Mouse (Mus musculus) stomach, postnatal 0 days (tissue): ENCODE results near the gene Ext2. TPM values are rescaled to one million over a fixed set of nuclear protein-coding genes. Genes with fewer than 3 reads are reported as not detected.
A peak's percentile ranks its signal among the peaks of the same experiment; 100 is the strongest.

Experiments used
- ATAC-seq: fragments of 200-750 bp; cut with Nextera tagmentation; 2 replicates; pipeline ENCODE4 v1.8.0; 2017; ENCODE audit not compliant: low FRiP score, low TSS enrichment
- DNase-seq: peaks from one replicate; pipeline ENCODE4 v3.0.0-alpha.2; 2016; ENCODE audit warnings: low spot score
- H3K27ac ChIP-seq: fragments of 300-500 bp; sonication (generic); replicated peaks from 2 replicates; pipeline ENCODE4 v1.5.1; 2014; ENCODE audit warnings: mild to moderate bottlenecking, control low read depth
- H3K27me3 ChIP-seq: fragments of 300-500 bp; sonication (generic); 2 replicates; pipeline ENCODE4 v1.6.1; 2014; ENCODE audit warnings: low read length; ENCODE audit not compliant: control insufficient read depth, insufficient read depth
- H3K36me3 ChIP-seq: fragments of 300-500 bp; sonication (generic); 2 replicates; pipeline ENCODE4 v1.6.1; 2014; ENCODE audit warnings: low read length, mixed read lengths; ENCODE audit not compliant: control insufficient read depth, insufficient read depth
- H3K4me1 ChIP-seq: fragments of 300-500 bp; sonication (generic); replicated peaks from 2 replicates; pipeline ENCODE4 v1.6.1; 2014; ENCODE audit warnings: antibody characterized with exemption; ENCODE audit not compliant: control insufficient read depth, insufficient read depth
- H3K4me2 ChIP-seq: fragments of 300-500 bp; sonication (generic); replicated peaks from 2 replicates; pipeline ENCODE4 v1.6.1; 2014; ENCODE audit warnings: low read depth, mild to moderate bottlenecking, control low read depth, moderate library complexity
- H3K4me3 ChIP-seq: fragments of 300-500 bp; sonication (generic); 2 replicates; pipeline ENCODE4 v1.5.1; 2014; ENCODE audit warnings: low read depth, low read length, control low read depth
- H3K9ac ChIP-seq: fragments of 300-500 bp; sonication (generic); 2 replicates; pipeline ENCODE4 v1.6.1; 2014; ENCODE audit warnings: mild to moderate bottlenecking, low read length, control low read depth, mixed read lengths
- H3K9me3 ChIP-seq: fragments of 300-500 bp; sonication (generic); 2 replicates; pipeline ENCODE4 v1.6.1; 2016; ENCODE audit warnings: low read length; ENCODE audit not compliant: control insufficient read depth
- CTCF ChIP-seq: IDR thresholded peaks from 2 replicates; pipeline ENCODE4 v1.5.1; 2016; ENCODE audit warnings: antibody characterized with exemption, low read depth, mild to moderate bottlenecking, moderate library complexity
- EP300 ChIP-seq: optimal IDR thresholded peaks from 2 replicates; pipeline ENCODE3; 2016; ENCODE audit warnings: antibody characterized with exemption
- WGBS: fragments of 180-500 bp; shearing (Covaris S2); extraction: QIAGEN DNeasy Blood & Tissue Kit; methylation state at CpG from one replicate; pipeline ENCODE4 v1.1.7; 2014; 5-methylcytosine and 5-hydroxymethylcytosine counted together
- polyA plus RNA-seq: library from polyadenylated mRNA; unstranded; fragments of >200 nt; fragmentation: Nextera tagmentation; extraction: Ambion mirVana; gene quantifications from 2 replicates; pipeline ENCODE4 v1.2.1, GENCODE M21; 2015

Ext2 gene
- polyA plus RNA-seq, 1 experiment from 2014 or later: 51.2 TPM

DNA sequence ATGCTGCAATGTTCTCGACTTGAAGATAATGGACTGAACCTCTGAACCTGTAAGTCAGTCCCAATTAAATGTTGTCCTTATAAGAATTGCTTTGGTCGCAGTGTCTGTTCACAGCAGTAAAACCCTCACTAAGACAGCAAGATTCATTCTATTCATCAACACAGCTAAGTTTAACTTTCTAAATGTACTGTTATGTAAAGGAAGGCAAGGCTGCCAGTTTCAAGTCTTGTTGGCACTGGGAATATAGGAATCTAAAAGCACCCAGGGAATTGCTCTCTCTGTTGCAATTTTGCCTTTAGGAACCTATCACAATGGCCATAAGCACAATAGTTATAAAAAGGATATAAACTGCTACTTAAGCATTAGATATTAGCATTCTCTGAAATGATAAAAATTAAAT is 116.0 kb downstream of the Ext2 start:
- no peak for ATAC-seq
- peaks cover 3% of the 10 kb centered on the region; the same call in 1 of the 2 replicates for H3K4me1 ChIP-seq
- TF ChIP-seq CTCF (no peak), EP300 (no peak)
- no peak for DNase-seq
- no peaks in the 10 kb centered on the region for H3K27me3 ChIP-seq
- 92% methylated on average over 2 of the region's 2 CpGs for WGBS
- H3K36me3 ChIP-seq: no peaks in the 10 kb centered on the region
- no peak overlapping the region for H3K27ac ChIP-seq
- H3K9ac ChIP-seq: no peak overlapping the region
- no peak overlapping the region for H3K4me2 ChIP-seq
- no peaks in the 10 kb centered on the region for H3K9me3 ChIP-seq
- H3K4me3 ChIP-seq: no peak overlapping the region

DNA sequence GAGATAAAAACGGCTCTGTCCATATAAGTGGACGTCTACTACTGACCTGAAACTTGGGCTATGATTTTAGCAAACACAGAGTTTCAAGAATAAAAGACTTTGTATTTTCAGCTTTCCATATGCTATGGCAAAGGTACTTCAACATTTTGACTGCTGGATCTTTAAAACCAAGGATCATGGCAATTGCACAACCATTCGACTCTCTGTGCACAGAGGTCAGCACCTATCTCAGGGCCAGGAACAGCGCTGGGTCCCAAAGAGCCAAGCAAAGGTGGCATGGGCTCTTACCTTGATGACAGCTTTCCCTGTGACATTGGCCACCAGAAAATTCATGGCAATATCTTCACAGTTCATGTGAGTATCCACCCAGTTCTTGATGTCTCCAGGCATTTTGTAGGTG is 118.2 kb downstream of the Ext2 start:
- WGBS: 86% methylated on average over 4 of the region's 4 CpGs
- Histone ChIP-seq H3K27me3 (no peaks in the 10 kb centered on the region), H3K27ac (no peak overlapping the region), H3K4me1 (peaks cover 3% of the 10 kb centered on the region; the same call in 1 of the 2 replicates), H3K9ac (no peak overlapping the region), H3K4me3 (no peak overlapping the region), H3K36me3 (no peaks in the 10 kb centered on the region), H3K4me2 (no peak overlapping the region), H3K9me3 (no peaks in the 10 kb centered on the region)
- DNase-seq: no peak
- TF ChIP-seq EP300 (no peak), CTCF (no peak)
- ATAC-seq: no peak

DNA sequence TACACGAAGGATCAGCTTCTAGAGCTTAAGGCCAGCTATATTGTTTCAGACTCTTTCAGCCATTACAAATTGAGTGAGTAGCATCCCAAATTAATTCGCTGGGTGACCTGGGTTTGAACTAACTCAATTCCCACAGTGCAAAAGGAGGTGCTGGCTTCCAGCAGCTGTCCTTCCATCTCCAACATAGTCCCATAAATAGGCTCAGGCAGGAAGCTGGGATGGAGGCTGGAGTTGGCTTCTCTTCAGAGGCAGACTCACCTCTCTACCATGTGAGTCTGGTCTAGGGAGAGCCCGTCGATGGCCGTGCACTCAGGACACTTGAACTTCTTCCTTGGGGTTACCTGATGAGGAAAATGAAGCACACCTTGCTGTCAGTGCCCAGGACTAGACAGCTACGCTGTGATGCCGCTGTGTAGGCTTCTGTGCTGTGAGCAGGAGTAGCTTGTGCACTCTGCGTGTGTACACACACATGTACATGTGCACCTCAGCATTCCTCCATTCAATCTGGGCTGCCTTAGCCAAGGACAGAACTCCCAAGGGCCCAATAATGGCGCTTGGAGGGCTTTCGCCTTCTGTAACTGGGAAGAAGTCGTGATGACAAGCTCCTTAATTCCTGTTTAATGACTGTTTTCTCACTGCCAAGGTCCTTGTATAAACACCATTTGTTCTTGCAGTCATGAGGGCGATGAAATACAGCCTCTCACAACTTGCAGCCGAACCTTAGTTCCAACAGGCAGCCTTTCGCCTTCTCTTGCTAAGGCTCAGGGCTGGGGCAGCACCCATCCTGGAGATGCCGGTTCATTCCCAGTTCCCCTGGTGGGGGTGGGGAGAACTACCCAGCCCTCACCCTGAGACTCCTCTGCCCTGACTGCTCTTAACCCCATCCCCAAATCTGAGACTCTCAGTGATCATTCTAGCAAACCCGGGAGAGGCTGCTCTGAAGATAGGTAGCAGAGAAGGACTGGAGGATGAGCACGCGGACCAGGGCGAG is 119.1 kb downstream of the Ext2 start:
- ATAC-seq (0 out of 2 replicates have a peak, but pooled peaks have one; percentile 38), DNase-seq (no peak)
- H3K4me3 ChIP-seq: no peak overlapping the region
- H3K36me3 ChIP-seq: no peaks in the 10 kb centered on the region
- H3K9ac ChIP-seq: no peak overlapping the region
- no peaks in the 10 kb centered on the region for H3K27me3 ChIP-seq
- peak overlapping the region; percentile 53; the same call in 1 of the 2 replicates for H3K27ac ChIP-seq
- TF ChIP-seq EP300 (no peak), CTCF (no peak)
- WGBS: 61% methylated on average over 19 of the region's 19 CpGs
- H3K4me1 ChIP-seq: peaks cover 3% of the 10 kb centered on the region; the same call in 1 of the 2 replicates
- no peaks in the 10 kb centered on the region for H3K9me3 ChIP-seq
- no peak overlapping the region for H3K4me2 ChIP-seq

DNA sequence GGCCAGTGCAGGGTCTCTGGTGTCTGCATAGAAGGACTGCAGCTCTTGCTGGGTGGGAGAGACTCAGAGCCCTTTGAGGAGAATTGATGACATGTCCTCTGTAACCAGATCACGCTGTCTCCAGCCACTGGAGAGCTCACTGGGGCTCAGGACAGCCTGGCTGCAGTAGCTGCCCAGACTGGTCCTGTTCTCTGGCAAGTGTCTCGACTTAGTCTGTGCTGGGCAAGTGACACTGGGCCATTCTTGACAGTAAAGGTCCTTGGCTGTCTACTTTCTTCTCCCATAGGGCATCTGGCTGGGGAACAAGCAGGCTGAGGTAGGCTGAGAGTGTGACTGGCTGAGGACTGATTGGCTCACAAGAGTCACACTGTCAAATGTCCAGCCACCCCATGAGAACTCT is 123.0 kb downstream of the Ext2 start:
- no peak for ATAC-seq
- Histone ChIP-seq H3K27me3 (no peaks in the 10 kb centered on the region), H3K36me3 (no peaks in the 10 kb centered on the region), H3K27ac (no peak overlapping the region), H3K4me1 (peaks cover 3% of the 10 kb centered on the region; the same call in 1 of the 2 replicates), H3K4me3 (no peak overlapping the region), H3K9me3 (no peaks in the 10 kb centered on the region), H3K9ac (no peak overlapping the region), H3K4me2 (no peak overlapping the region)
- 73% methylated on average over 2 of the region's 2 CpGs for WGBS
- TF ChIP-seq EP300 (no peak), CTCF (no peak)
- DNase-seq: no peak

DNA sequence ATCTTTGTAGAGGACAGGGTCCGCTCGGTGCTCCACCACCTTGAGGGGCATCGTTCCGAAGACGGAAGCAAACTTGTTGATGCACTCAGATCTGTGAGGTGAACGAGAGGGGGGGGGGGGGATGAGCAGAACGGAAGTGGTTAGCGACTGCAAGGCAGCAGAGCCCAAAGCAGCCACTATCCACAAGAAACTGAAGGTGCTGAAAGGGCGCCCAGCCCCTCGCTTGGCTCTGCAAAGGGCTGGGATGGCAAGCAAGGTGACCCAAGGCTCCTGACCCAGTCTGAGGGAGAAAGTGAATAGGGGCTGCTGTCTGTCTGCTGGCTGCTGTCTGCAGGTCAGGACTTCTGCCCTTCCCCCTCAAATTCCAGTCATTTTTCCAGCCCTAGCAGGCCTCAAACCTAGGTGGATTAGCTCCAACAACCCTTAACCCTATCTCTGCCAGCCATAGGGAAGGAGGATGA is 126.2 kb downstream of the Ext2 start:
- Histone ChIP-seq H3K27ac (no peak overlapping the region), H3K4me2 (no peak overlapping the region), H3K27me3 (no peaks in the 10 kb centered on the region), H3K36me3 (no peaks in the 10 kb centered on the region), H3K9ac (no peak overlapping the region), H3K4me1 (no peaks in the 10 kb centered on the region), H3K4me3 (no peak overlapping the region), H3K9me3 (no peaks in the 10 kb centered on the region)
- 37% methylated on average over 10 of the region's 10 CpGs for WGBS
- ATAC-seq (no peak), DNase-seq (no peak)
- TF ChIP-seq EP300 (no peak), CTCF (no peak)

DNA sequence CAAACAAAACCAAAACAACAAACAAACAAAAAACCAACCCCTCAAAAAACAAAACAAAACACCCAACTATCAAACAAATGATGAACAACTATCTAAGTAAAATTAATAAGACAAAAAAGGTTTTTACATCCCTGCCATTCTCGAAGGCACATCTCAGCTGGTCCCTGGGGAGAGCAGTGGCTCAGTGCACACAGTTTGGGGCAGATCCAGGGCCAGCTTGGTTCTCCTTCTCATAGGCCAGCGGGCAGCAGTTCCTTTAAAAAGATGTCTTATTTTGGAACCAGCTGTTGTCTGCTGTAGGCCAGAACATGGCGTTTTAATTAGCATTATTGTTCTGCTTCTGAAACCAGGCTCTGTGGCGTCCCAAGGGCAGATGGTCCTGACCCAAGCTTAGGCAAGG is 129.3 kb downstream of the Ext2 start:
- Histone ChIP-seq H3K4me3 (no peak overlapping the region), H3K9me3 (no peaks in the 10 kb centered on the region), H3K27ac (no peak overlapping the region), H3K27me3 (no peaks in the 10 kb centered on the region), H3K36me3 (no peaks in the 10 kb centered on the region), H3K4me1 (no peaks in the 10 kb centered on the region), H3K4me2 (no peak overlapping the region), H3K9ac (no peak overlapping the region)
- 75% methylated on average over 4 of the region's 4 CpGs for WGBS
- no peak for ATAC-seq
- DNase-seq: no peak
- TF ChIP-seq EP300: no peak
- no peak for TF ChIP-seq CTCF
